Mouse (Mus musculus) myocyte (in vitro differentiated cells): ENCODE data around the gene Fam131b. TPM values are rescaled to one million over a fixed set of nuclear protein-coding genes. Genes with fewer than 3 reads are reported as not detected.
A peak's percentile ranks its signal among the peaks of the same experiment; 100 is the strongest.

Experiments
- H3K27me3 ChIP-seq: one replicate; pipeline ENCODE4 v1.6.1; 2011; ENCODE audit not compliant: control insufficient read depth, insufficient read depth, insufficient read length
- H3K36me3 ChIP-seq: one replicate; pipeline ENCODE4 v1.6.1; 2011; ENCODE audit not compliant: control insufficient read depth, insufficient read depth
- H3K4me2 ChIP-seq: one replicate; pipeline ENCODE4 v1.6.1; 2011; ENCODE audit warnings: low read depth, control low read depth
- H3K4me3 ChIP-seq: one replicate; pipeline ENCODE4 v1.5.1; 2011; ENCODE audit warnings: mild to moderate bottlenecking, control low read depth, moderate library complexity
- H3K79me2 ChIP-seq: one replicate; pipeline ENCODE4 v1.6.1; 2011; ENCODE audit not compliant: control insufficient read depth, insufficient read depth
- H3ac ChIP-seq: one replicate; pipeline ENCODE4 v1.6.1; 2011; ENCODE audit not compliant: control insufficient read depth, insufficient read length
- CEBPB ChIP-seq: IDR thresholded peaks from 2 replicates; pipeline ENCODE4 v1.6.1; 2011; ENCODE audit warnings: mild to moderate bottlenecking, moderate library complexity; ENCODE audit not compliant: poor library complexity, insufficient read depth, severe bottlenecking
- E2F4 ChIP-seq: IDR thresholded peaks from one replicate; pipeline ENCODE4 v1.6.1; 2011; ENCODE audit warnings: mild to moderate bottlenecking, control low read depth, moderate library complexity; ENCODE audit not compliant: insufficient read depth
- MAX ChIP-seq: IDR thresholded peaks from one replicate; pipeline ENCODE4 v1.6.1; 2011; ENCODE audit warnings: low read depth, mild to moderate bottlenecking, control low read depth
- MYOD1 ChIP-seq, 3 experiments: IDR thresholded peaks; one replicate each; pipeline ENCODE4 v1.6.1; 2011; ENCODE audit warnings: control low read depth in 2 of 3, low read depth in 2 of 3, mild to moderate bottlenecking in 2 of 3, moderate library complexity in 1 of 3; ENCODE audit not compliant: insufficient read length in 2 of 3, control insufficient read depth in 1 of 3
- MYOG ChIP-seq, 3 experiments: IDR thresholded peaks; one replicate each; pipeline ENCODE4 v1.6.1; 2011; ENCODE audit warnings: control low read depth in 2 of 3, low read depth in 2 of 3, mild to moderate bottlenecking in 2 of 3; ENCODE audit not compliant: insufficient read length in 2 of 3, control insufficient read depth in 1 of 3, insufficient read depth in 1 of 3
- POLR2A ChIP-seq: IDR thresholded peaks from one replicate; pipeline ENCODE4 v1.6.1; 2011; ENCODE audit warnings: low read depth, mild to moderate bottlenecking, control low read depth, moderate library complexity; ENCODE audit not compliant: insufficient read length
- POLR2AphosphoS2 ChIP-seq: IDR thresholded peaks from one replicate; pipeline ENCODE4 v1.6.1; 2011; ENCODE audit warnings: low read depth, control low read depth; ENCODE audit not compliant: insufficient read length
- REST ChIP-seq: IDR thresholded peaks from one replicate; pipeline ENCODE4 v1.6.1; 2011; ENCODE audit warnings: mild to moderate bottlenecking, control low read depth, moderate library complexity; ENCODE audit not compliant: insufficient read depth, insufficient read length
- SRF ChIP-seq: IDR thresholded peaks from one replicate; pipeline ENCODE4 v1.6.1; 2011; ENCODE audit warnings: low read depth; ENCODE audit not compliant: control insufficient read depth, insufficient read length
- TCF12 ChIP-seq: IDR thresholded peaks from one replicate; pipeline ENCODE4 v1.6.1; 2011; ENCODE audit warnings: mild to moderate bottlenecking, control low read depth; ENCODE audit not compliant: poor library complexity, insufficient read depth, severe bottlenecking
- TCF3 ChIP-seq: IDR thresholded peaks from one replicate; pipeline ENCODE4 v1.6.1; 2011; ENCODE audit warnings: low read depth, control low read depth; ENCODE audit not compliant: insufficient read length
- USF1 ChIP-seq: IDR thresholded peaks from one replicate; pipeline ENCODE4 v1.6.1; 2011; ENCODE audit warnings: low read depth, mild to moderate bottlenecking, control low read depth, moderate library complexity
- polyA plus RNA-seq: library from polyadenylated mRNA; unstranded; fragments of >200 nt; fragmentation: generic; extraction: Trizol; gene quantifications from one replicate; pipeline ENCODE4 v1.2.1, GENCODE M21; 2012; ENCODE audit warnings: missing spikeins

Fam131b gene
- polyA plus RNA-seq, 1 experiment: 4.2 TPM

DNA sequence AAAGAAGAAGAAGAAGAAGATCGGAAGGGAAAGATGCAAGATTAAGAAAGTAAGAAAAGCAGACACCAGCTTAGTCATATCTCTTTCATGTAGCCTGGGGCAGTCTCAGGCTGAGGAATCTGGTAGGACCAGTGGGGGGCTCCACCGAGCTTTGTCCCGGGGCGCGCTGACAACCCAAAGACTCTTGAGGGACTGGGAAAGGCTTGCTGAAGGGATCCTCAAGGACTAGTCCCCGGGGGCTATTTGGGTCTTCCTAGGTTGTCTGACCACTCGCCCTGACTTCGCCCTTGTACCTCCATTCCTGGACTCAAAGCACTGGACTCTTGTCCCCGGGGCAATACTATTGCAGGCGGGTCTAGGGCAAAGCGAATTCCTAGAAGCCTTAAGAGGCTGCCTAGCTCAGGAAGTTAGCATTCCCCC is 24.6 kb upstream of the Fam131b start:
- H3K4me3 ChIP-seq: peak overlapping the region; percentile 98
- H3K79me2 ChIP-seq: peaks cover 40% of the 10 kb centered on the region
- H3K4me2 ChIP-seq: peak overlapping the region; percentile 78
- H3ac ChIP-seq: peak overlapping the region; percentile 97
- H3K36me3 ChIP-seq: peaks cover 33% of the 10 kb centered on the region
- H3K27me3 ChIP-seq: no peaks in the 10 kb centered on the region
- TF ChIP-seq TCF3 (no peak), USF1 (no peak), TCF12 (no peak), E2F4 (no peak), MAX (no peak), MYOD1 (IDR thresholded peaks at IDR 0.05; ENCODE audit: control insufficient read depth in 1 of 3, insufficient read length in 2 of 3, low read depth in 2 of 3) (no peak), POLR2AphosphoS2 (no peak), MYOG (IDR thresholded peaks at IDR 0.05; ENCODE audit: control insufficient read depth in 1 of 3, insufficient read depth in 1 of 3, insufficient read length in 2 of 3, low read depth in 2 of 3) (no peak), SRF (no peak), CEBPB (no peak), REST (no peak), POLR2A (no peak)

DNA sequence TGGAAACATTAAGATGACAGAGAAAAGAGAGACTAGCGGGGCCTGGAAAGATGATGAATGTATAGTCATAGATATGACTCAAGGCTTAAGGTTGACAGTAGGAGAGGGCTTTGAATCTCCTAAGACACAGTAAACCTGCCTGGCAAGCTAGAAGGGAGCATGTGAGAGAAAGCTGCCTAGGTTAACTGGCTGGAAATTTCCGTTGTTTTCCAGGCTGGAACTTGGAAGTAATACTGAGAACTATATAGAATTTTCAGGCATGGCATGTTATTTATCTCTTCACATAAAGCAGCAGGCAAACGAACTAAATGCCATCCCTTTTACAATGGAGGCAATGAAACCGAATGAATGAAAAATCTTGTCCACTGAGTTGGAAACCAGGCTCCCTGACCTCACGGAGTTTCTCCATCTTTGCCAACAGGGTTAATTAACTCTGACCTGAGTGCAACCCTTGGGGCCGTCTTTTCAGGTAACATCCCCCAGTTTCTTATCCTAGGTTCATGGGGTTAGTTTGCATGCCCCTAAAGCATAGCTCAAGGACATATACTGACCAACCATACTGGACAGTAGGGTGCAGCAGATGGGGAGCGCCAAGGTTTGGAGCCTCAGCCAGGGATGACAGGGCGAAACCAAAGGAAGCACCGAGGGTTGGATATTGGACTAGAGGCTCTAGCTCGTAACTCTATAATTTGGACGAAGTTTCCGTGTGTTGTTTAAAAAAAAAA is 24.0 kb upstream of the Fam131b start:
- TF ChIP-seq POLR2AphosphoS2 (no peak), E2F4 (no peak), SRF (no peak), TCF3 (no peak), MYOD1 (IDR thresholded peaks at IDR 0.05; ENCODE audit: control insufficient read depth in 1 of 3, insufficient read length in 2 of 3, low read depth in 2 of 3) (no peak), REST (no peak), MYOG (IDR thresholded peaks at IDR 0.05; ENCODE audit: control insufficient read depth in 1 of 3, insufficient read depth in 1 of 3, insufficient read length in 2 of 3, low read depth in 2 of 3) (no peak), USF1 (no peak), POLR2A (no peak), MAX (no peak), TCF12 (no peak), CEBPB (no peak)
- Histone ChIP-seq H3ac (no peak overlapping the region), H3K4me2 (peak overlapping the region; percentile 78), H3K79me2 (peaks cover 35% of the 10 kb centered on the region), H3K27me3 (no peaks in the 10 kb centered on the region), H3K4me3 (peak overlapping the region; percentile 98), H3K36me3 (peaks cover 28% of the 10 kb centered on the region)

DNA sequence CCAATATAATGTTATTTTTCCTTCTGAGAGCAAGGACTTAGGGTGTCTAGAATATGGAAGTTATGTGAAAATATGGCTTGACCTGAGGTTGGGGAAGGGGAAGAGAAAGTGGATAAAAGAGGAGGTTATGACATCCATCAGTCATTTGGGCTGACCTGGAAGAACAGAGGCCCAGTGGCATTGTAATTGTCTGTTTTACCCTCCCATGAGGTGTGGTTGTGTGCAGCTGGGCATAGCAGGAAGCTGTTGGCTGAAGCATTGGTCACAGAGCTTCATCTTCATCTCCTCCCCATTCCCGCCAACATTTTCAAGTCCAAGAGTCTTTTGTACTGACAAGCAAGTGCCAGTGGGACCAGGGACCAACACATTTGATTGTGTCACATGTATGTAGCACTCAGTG is 19.8 kb upstream of the Fam131b start:
- TF ChIP-seq POLR2AphosphoS2 (no peak), TCF12 (no peak), USF1 (no peak), POLR2A (no peak), TCF3 (no peak), E2F4 (no peak), REST (no peak), MYOD1 (IDR thresholded peaks at IDR 0.05; ENCODE audit: control insufficient read depth in 1 of 3, insufficient read length in 2 of 3, low read depth in 2 of 3) (no peak), MAX (no peak), MYOG (IDR thresholded peaks at IDR 0.05; ENCODE audit: control insufficient read depth in 1 of 3, insufficient read depth in 1 of 3, insufficient read length in 2 of 3, low read depth in 2 of 3) (no peak), SRF (no peak), CEBPB (no peak)
- Histone ChIP-seq H3K4me2 (no peak overlapping the region), H3K4me3 (no peak overlapping the region), H3K27me3 (no peaks in the 10 kb centered on the region), H3K36me3 (no peaks in the 10 kb centered on the region), H3ac (no peak overlapping the region), H3K79me2 (no peaks in the 10 kb centered on the region)

DNA sequence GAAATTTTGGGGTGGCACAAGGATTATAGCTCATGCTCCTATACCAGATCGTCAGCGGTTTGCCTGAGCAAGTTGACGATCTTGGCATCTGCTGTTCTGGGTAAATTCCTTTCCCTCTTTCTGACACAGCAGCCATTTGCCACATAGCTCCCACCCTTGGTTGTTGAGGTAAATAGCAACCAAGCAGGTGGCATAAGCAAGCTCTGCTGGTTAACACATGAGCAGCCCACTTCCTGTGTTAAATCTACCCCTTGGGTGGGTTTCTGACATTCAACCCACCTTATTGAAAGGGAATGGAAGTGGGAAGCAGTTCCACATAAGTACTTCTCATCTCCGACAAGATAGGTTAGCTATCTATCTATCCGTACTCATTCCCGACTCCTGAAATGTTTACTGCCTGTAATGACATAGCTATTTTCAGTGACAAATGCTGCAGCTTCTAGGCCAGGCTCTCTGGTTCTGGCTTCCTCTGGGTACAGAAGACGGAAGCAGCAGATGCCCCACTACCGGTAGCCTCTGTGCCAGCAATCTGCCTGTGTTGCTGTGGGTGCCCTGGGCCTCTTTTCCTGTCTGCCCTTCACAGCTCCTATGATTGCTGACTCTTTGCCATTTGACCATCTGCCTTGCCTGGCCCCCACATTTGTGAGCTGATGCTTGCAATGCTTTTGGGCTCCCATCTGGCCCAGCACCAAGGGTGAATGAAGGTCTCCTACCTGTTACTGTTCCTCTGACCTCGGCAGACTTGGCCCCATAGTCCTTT is 19.1 kb upstream of the Fam131b start:
- Histone ChIP-seq H3ac (no peak overlapping the region), H3K4me2 (no peak overlapping the region), H3K36me3 (no peaks in the 10 kb centered on the region), H3K4me3 (no peak overlapping the region), H3K79me2 (no peaks in the 10 kb centered on the region), H3K27me3 (no peaks in the 10 kb centered on the region)
- no peak for TF ChIP-seq MAX
- no peak for TF ChIP-seq POLR2AphosphoS2
- TF ChIP-seq CEBPB: no peak
- TF ChIP-seq TCF3: no peak
- TF ChIP-seq E2F4: no peak
- no peak for TF ChIP-seq MYOG (IDR thresholded peaks at IDR 0.05; ENCODE audit: control insufficient read depth in 1 of 3, insufficient read depth in 1 of 3, insufficient read length in 2 of 3, low read depth in 2 of 3)
- no peak for TF ChIP-seq SRF
- no peak for TF ChIP-seq TCF12
- no peak for TF ChIP-seq POLR2A
- no peak for TF ChIP-seq USF1
- no peak for TF ChIP-seq REST
- TF ChIP-seq MYOD1 (IDR thresholded peaks at IDR 0.05; ENCODE audit: control insufficient read depth in 1 of 3, insufficient read length in 2 of 3, low read depth in 2 of 3): no peak
